8 mouse cellular contexts compared by ENCODE assay signal in the genomic region with DNA sequence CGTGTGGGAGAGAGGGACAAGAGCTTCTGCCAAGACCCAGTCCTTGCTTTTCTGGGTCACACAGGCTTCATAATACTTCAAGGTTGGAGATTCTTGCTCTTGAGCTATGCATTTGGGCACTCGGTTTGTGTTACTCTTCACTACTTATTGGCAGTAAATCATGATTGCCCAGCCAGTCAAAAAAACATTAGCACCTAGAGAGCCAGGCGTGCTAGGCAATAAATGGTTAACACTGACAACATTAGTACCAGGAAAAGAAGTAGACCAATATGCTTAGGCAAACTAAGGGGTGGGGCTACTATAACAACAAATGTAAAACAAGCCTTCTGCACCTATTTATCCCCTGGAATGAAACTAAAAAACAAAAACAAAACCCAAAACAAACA. TPM values are rescaled to one million over a fixed set of nuclear protein-coding genes. Genes with fewer than 3 reads are reported as not detected.
DNase-seq lines count a peak whose midpoint lies in the region; ATAC-seq and TF ChIP-seq lines count a peak whose summit lies in the region.

No protein-coding gene starts in this region.

- peak overlapping the region; percentile 79 for H3K4me2 ChIP-seq in heart, embryonic 11.5 days

- H3K27me3 ChIP-seq in heart, embryonic 11.5 days (ENCODE audit: control insufficient read depth, insufficient read depth, low read length): no peaks in the 10 kb centered on the region
- H3K27me3 ChIP-seq in E14TG2a.4 (ENCODE audit: insufficient read depth, low read length): no peaks in the 10 kb centered on the region
- no peaks in the 10 kb centered on the region for H3K27me3 ChIP-seq in hindbrain, embryonic 10.5 days (ENCODE audit: insufficient read depth, poor library complexity, severe bottlenecking)

- H3K9me3 ChIP-seq in heart, embryonic 11.5 days (replicated peaks; ENCODE audit: control insufficient read depth, low read length): no peaks in the 10 kb centered on the region
- H3K9me3 ChIP-seq in E14TG2a.4 (ENCODE audit: low read length): no peaks in the 10 kb centered on the region
- no peaks in the 10 kb centered on the region for H3K9me3 ChIP-seq in hindbrain, embryonic 10.5 days

- peaks cover 3% of the 10 kb centered on the region; the same call in 1 of the 2 replicates for H3K36me3 ChIP-seq in heart, embryonic 11.5 days (ENCODE audit: control insufficient read depth, insufficient read depth, low read length)
- peaks cover 28% of the 10 kb centered on the region for H3K36me3 ChIP-seq in E14TG2a.4 (ENCODE audit: insufficient read depth, low read length)
- peaks cover 24% of the 10 kb centered on the region for H3K36me3 ChIP-seq in hindbrain, embryonic 10.5 days
- no peaks in the 10 kb centered on the region; the same call in 1 of the 2 replicates for H3K36me3 ChIP-seq in macrophage (ENCODE audit: inconsistent target)

- 3% methylated on average over 3 of the region's 3 CpGs for WGBS in heart, embryonic 11.5 days (ENCODE audit: insufficient replicate concordance)
- WGBS in hindbrain, embryonic 10.5 days: 10% methylated on average over 3 of the region's 3 CpGs
- WGBS in macrophage (ENCODE audit: missing documents): 8% methylated on average over 3 of the region's 3 CpGs

- intact Hi-C loops in heart, postnatal 25 days (cut with DNase I): loop anchor here (2.0 kb wide), 2 partner anchors 30 to 46 kb away; a partner anchor contains a TSS

- H3K4me1 ChIP-seq in heart, embryonic 11.5 days (ENCODE audit: control insufficient read depth, insufficient read depth, low read length): peaks cover 20% of the 10 kb centered on the region
- peaks cover 71% of the 10 kb centered on the region for H3K4me1 ChIP-seq in E14TG2a.4 (replicated peaks; ENCODE audit: low read depth, low read length)
- H3K4me1 ChIP-seq in hindbrain, embryonic 10.5 days (replicated peaks): peaks cover 21% of the 10 kb centered on the region

- no peak for TF ChIP-seq CTCF in E14TG2a.4 (conservative IDR thresholded peaks at IDR 0.05; ENCODE audit: low read length)

- H3K4me3 ChIP-seq in heart, embryonic 11.5 days (ENCODE audit: low read depth, low read length): peak overlapping the region; percentile 95
- H3K4me3 ChIP-seq in E14TG2a.4 (replicated peaks; ENCODE audit: low read length) (peak overlapping the region; percentile 93), macrophage (ENCODE audit: inconsistent target) (peak overlapping the region; percentile 82)
- H3K4me3 ChIP-seq in hindbrain, embryonic 10.5 days: peak overlapping the region; percentile 90

- H3K79me2 ChIP-seq in macrophage (ENCODE audit: inconsistent target): peaks cover 37% of the 10 kb centered on the region; the same call in 1 of the 2 replicates

- peak overlapping the region; percentile 96 for H3K27ac ChIP-seq in heart, embryonic 11.5 days (ENCODE audit: low read depth, low read length)
- H3K27ac ChIP-seq in hindbrain, embryonic 10.5 days: peak overlapping the region; percentile 90
- peak overlapping the region; percentile 79 for H3K27ac ChIP-seq in macrophage

- no peak for ATAC-seq in heart, embryonic 11.5 days (replicated peaks; ENCODE audit: insufficient number of reproducible peaks, low FRiP score, low TSS enrichment)

- H3K9ac ChIP-seq in heart, embryonic 11.5 days (ENCODE audit: low read depth, low read length): peak overlapping the region; percentile 97

- no peak for DNase-seq in heart, postnatal 25 days (ENCODE audit: low spot score)
- DNase-seq in hindbrain, embryonic 10.5 days (ENCODE audit: low spot score): no peak
- no peak for DNase-seq in cerebellum, postnatal 25 days
- no peak for DNase-seq in ovary, adult 18-20 months (ENCODE audit: low spot score)
- no peak for DNase-seq in adrenal gland, adult (ENCODE audit: inconsistent age in 2 of 2, low spot score in 1 of 2)

RNA-seq across cellular contexts. Expression of a gene that starts 0.4 kb away (rescaled TPM):
- polyA plus RNA-seq in heart, embryonic 11.5 days (2014; fragmentation: Nextera tagmentation; extraction: Ambion mirVana): 35.7 and 41.2 TPM in 2 replicates
- 1 to 10 TPM; 6.2 to 6.3 TPM for total RNA-seq in heart, postnatal 25 days (2021)
- polyA plus RNA-seq in hindbrain, embryonic 10.5 days (2016; fragmentation: Nextera tagmentation; extraction: Ambion mirVana): 17.0 and 19.8 TPM in 2 replicates
- 100 to 1,000 TPM in 9 of 26 experiments, 10 to 100 TPM in 17; 16.7 to 237 (median 59.2) TPM for total RNA-seq in macrophage (2018; cell fraction: chromatin; rRNA removed)
- total RNA-seq in macrophage (2018; cell fraction: cytosol; rRNA removed): 100 to 1,000 TPM in 12 of 26 experiments, 10 to 100 TPM in 14; 23.8 to 177 (median 62.2) TPM
- total RNA-seq in macrophage (2018; cell fraction: nucleus; rRNA removed): 100 to 1,000 TPM in 12 of 26 experiments, 10 to 100 TPM in 14; 23.7 to 199 (median 83.9) TPM
- 24.0 to 42.1 TPM (median 27.2 TPM) in 3 replicates for polyA plus RNA-seq in macrophage (2018)

RNA-seq across cellular contexts. Expression of a gene that starts 30.6 kb away (rescaled TPM):
- 242 and 272 TPM in 2 replicates for polyA plus RNA-seq in heart, embryonic 11.5 days (2014; fragmentation: Nextera tagmentation; extraction: Ambion mirVana)
- total RNA-seq in heart, postnatal 25 days (2021): 100 to 1,000 TPM in 1 of 2 experiments, 10 to 100 TPM in 1; 96.9 to 108 TPM
- polyA plus RNA-seq in hindbrain, embryonic 10.5 days (2016; fragmentation: Nextera tagmentation; extraction: Ambion mirVana): 102 and 107 TPM in 2 replicates
- total RNA-seq in macrophage (2018; cell fraction: chromatin; rRNA removed): 10 to 100 TPM in 16 of 26 experiments, 1 to 10 TPM in 10; 1.5 to 65.1 (median 14.0) TPM
- 100 to 1,000 TPM in 3 of 26 experiments, 10 to 100 TPM in 23; 30.2 to 124 (median 59.7) TPM for total RNA-seq in macrophage (2018; cell fraction: cytosol; rRNA removed)
- 10 to 100 TPM in 25 of 26 experiments, 1 to 10 TPM in 1; 9.5 to 73.8 (median 23.2) TPM for total RNA-seq in macrophage (2018; cell fraction: nucleus; rRNA removed)
- polyA plus RNA-seq in macrophage (2018): 52.1 to 126 TPM (median 83.9 TPM) in 3 replicates

RNA-seq across cellular contexts. Expression of a gene that starts 37.1 kb away (rescaled TPM):
- 1.2 and 2.2 TPM in 2 replicates for polyA plus RNA-seq in heart, embryonic 11.5 days (2014; fragmentation: Nextera tagmentation; extraction: Ambion mirVana)
- 1 to 10 TPM; 2.5 to 3.0 TPM for total RNA-seq in heart, postnatal 25 days (2021)
- polyA plus RNA-seq in hindbrain, embryonic 10.5 days (2016; fragmentation: Nextera tagmentation; extraction: Ambion mirVana): 0.05 and 0.46 TPM in 2 replicates
- total RNA-seq in macrophage (2018; cell fraction: chromatin; rRNA removed): under 1 TPM in 4 of 26 experiments, not detected in 22; 0.13 to 0.37 (median 0.19) TPM
- total RNA-seq in macrophage (2018; cell fraction: cytosol; rRNA removed): under 1 TPM in 11 of 26 experiments, not detected in 15; under 0.01 to 0.30 (median 0.04) TPM
- under 1 TPM in 3 of 26 experiments, not detected in 23; 0.11 to 0.25 (median 0.24) TPM for total RNA-seq in macrophage (2018; cell fraction: nucleus; rRNA removed)
- not detected in 3 replicates for polyA plus RNA-seq in macrophage (2018)

RNA-seq across cellular contexts. Expression of a gene that starts 37.9 kb away (rescaled TPM):
- polyA plus RNA-seq in heart, embryonic 11.5 days (2014; fragmentation: Nextera tagmentation; extraction: Ambion mirVana): 23.5 and 36.9 TPM in 2 replicates
- total RNA-seq in heart, postnatal 25 days (2021): 10 to 100 TPM; 22.4 to 26.6 TPM
- polyA plus RNA-seq in hindbrain, embryonic 10.5 days (2016; fragmentation: Nextera tagmentation; extraction: Ambion mirVana): 1.8 and 3.1 TPM in 2 replicates
- total RNA-seq in macrophage (2018; cell fraction: chromatin; rRNA removed): 1 to 10 TPM in 1 of 26 experiments, under 1 TPM in 3, not detected in 22; 0.36 to 1.6 (median 0.49) TPM
- total RNA-seq in macrophage (2018; cell fraction: cytosol; rRNA removed): under 1 TPM in 13 of 26 experiments, not detected in 13; 0.08 to 0.41 (median 0.10) TPM
- 1 to 10 TPM in 2 of 26 experiments, under 1 TPM in 1, not detected in 23; 0.54 to 1.2 (median 1.1) TPM for total RNA-seq in macrophage (2018; cell fraction: nucleus; rRNA removed)
- polyA plus RNA-seq in macrophage (2018): 0.10 to 0.56 TPM (median 0.13 TPM) in 3 replicates

RNA-seq across cellular contexts. Expression of a gene that starts 45.1 kb away (rescaled TPM):
- polyA plus RNA-seq in heart, embryonic 11.5 days (2014; fragmentation: Nextera tagmentation; extraction: Ambion mirVana): 24.2 and 29.4 TPM in 2 replicates
- 10 to 100 TPM; 19.8 to 22.6 TPM for total RNA-seq in heart, postnatal 25 days (2021)
- polyA plus RNA-seq in hindbrain, embryonic 10.5 days (2016; fragmentation: Nextera tagmentation; extraction: Ambion mirVana): 28.7 and 33.7 TPM in 2 replicates
- 100 to 1,000 TPM in 3 of 26 experiments, 10 to 100 TPM in 23; 26.3 to 114 (median 54.8) TPM for total RNA-seq in macrophage (2018; cell fraction: chromatin; rRNA removed)
- 10 to 100 TPM; 14.6 to 29.1 (median 22.6) TPM for total RNA-seq in macrophage (2018; cell fraction: cytosol; rRNA removed)
- total RNA-seq in macrophage (2018; cell fraction: nucleus; rRNA removed): 10 to 100 TPM; 18.9 to 99.2 (median 43.1) TPM
- 25.4 to 31.0 TPM (median 25.4 TPM) in 3 replicates for polyA plus RNA-seq in macrophage (2018)
